Mouse (Mus musculus) thymus, adult 2 months (tissue): ENCODE measurements at regions not wholly inside any gene's neighbourhood (a gene's known extent, or its start where the extent isn't known, plus 50 kb on each side); places are given as distances from the start of the nearest gene placed in this dataset.

ENCODE experiments used
- DNase-seq: peaks from one replicate; pipeline ENCODE4 v3.0.0; 2021
- H3K27ac ChIP-seq: fragments of 200-500 bp; 2 replicates; pipeline ENCODE4 v1.5.1; 2012; ENCODE audit warnings: low read length, control low read depth; ENCODE audit not compliant: control insufficient read depth, insufficient read depth
- H3K27me3 ChIP-seq: fragments of 200-500 bp; 2 replicates; pipeline ENCODE4 v1.6.1; 2012; ENCODE audit warnings: mild to moderate bottlenecking, low read length, moderate library complexity, mixed read lengths; ENCODE audit not compliant: control insufficient read depth, insufficient read depth
- H3K36me3 ChIP-seq: fragments of 200-500 bp; 2 replicates; pipeline ENCODE4 v1.6.1; 2012; ENCODE audit warnings: mild to moderate bottlenecking, low read length, moderate library complexity; ENCODE audit not compliant: control insufficient read depth, insufficient read depth
- H3K4me1 ChIP-seq: fragments of 200-500 bp; replicated peaks from 2 replicates; pipeline ENCODE4 v1.6.1; 2012; ENCODE audit warnings: low read length; ENCODE audit not compliant: control insufficient read depth, insufficient read depth
- H3K4me3 ChIP-seq: fragments of 200-500 bp; 2 replicates; pipeline ENCODE4 v1.5.1; 2012; ENCODE audit warnings: mild to moderate bottlenecking, low read length, control low read depth, moderate library complexity; ENCODE audit not compliant: control insufficient read depth, insufficient read depth
- CTCF ChIP-seq: fragments of 200-500 bp; IDR thresholded peaks from 2 replicates; pipeline ENCODE4 v1.5.1; 2012; ENCODE audit warnings: mild to moderate bottlenecking, control low read depth, low read length, moderate library complexity, borderline replicate concordance; ENCODE audit not compliant: control insufficient read depth, poor library complexity, insufficient read depth; ENCODE audit errors: extremely low read depth
- POLR2A ChIP-seq: fragments of 200-500 bp; IDR thresholded peaks from 2 replicates; pipeline ENCODE4 v1.6.1; 2012; ENCODE audit warnings: mild to moderate bottlenecking, low read length, control low read depth, moderate library complexity; ENCODE audit not compliant: control insufficient read depth, poor library complexity, insufficient read depth; ENCODE audit errors: extremely low read depth
- WGBS: fragments of 180-500 bp; shearing (Covaris S2); methylation state at CpG from one replicate; pipeline ENCODE4 v1.1.7; 2018; 5-methylcytosine and 5-hydroxymethylcytosine counted together

GRCm38 (mm10) chr17:88209565-88209964, 144.5 kb upstream of the Fbxo11 start:
- no peak for TF ChIP-seq CTCF
- TF ChIP-seq POLR2A, result no peak
- no peak overlapping the region for H3K27ac ChIP-seq
- no peaks in the 10 kb centered on the region for H3K4me1 ChIP-seq
- 27% methylated on average over 1 of the region's 1 CpGs for WGBS
- H3K36me3 ChIP-seq, result no peaks in the 10 kb centered on the region
- H3K4me3 ChIP-seq, result no peak overlapping the region
- H3K27me3 ChIP-seq, result no peaks in the 10 kb centered on the region
- no peak for DNase-seq

GRCm38 (mm10) chr17:88212121-88212520, 147.0 kb upstream of the Fbxo11 start:
- H3K27me3 ChIP-seq, result no peaks in the 10 kb centered on the region
- WGBS, result 97% methylated on average over 7 of the region's 7 CpGs
- no peak overlapping the region for H3K27ac ChIP-seq
- no peak overlapping the region for H3K4me3 ChIP-seq
- no peaks in the 10 kb centered on the region for H3K4me1 ChIP-seq
- H3K36me3 ChIP-seq, result no peaks in the 10 kb centered on the region
- no peak for DNase-seq
- TF ChIP-seq CTCF (no peak), POLR2A (no peak)

- Histone ChIP-seq H3K4me3 (no peak overlapping the region), H3K27ac (no peak overlapping the region), H3K36me3 (no peaks in the 10 kb centered on the region), H3K27me3 (no peaks in the 10 kb centered on the region), H3K4me1 (no peaks in the 10 kb centered on the region)
- TF ChIP-seq CTCF, result no peak
- TF ChIP-seq POLR2A, result no peak
- DNase-seq, result no peak
- WGBS, result 91% methylated on average over 9 of the region's 9 CpGs
Observed at GRCm38 (mm10) chr17:88214746-88215145, 149.7 kb upstream of the Fbxo11 start.

- Histone ChIP-seq H3K4me1 (no peaks in the 10 kb centered on the region), H3K27ac (no peak overlapping the region), H3K36me3 (no peaks in the 10 kb centered on the region), H3K4me3 (no peak overlapping the region), H3K27me3 (no peaks in the 10 kb centered on the region)
- DNase-seq, result no peak
- WGBS, result 93% methylated on average over 5 of the region's 5 CpGs
- TF ChIP-seq CTCF, result no peak
- TF ChIP-seq POLR2A, result no peak
Observed at GRCm38 (mm10) chr17:88222379-88222955, 157.4 kb upstream of the Fbxo11 start.

- Histone ChIP-seq H3K4me3 (no peak overlapping the region), H3K27me3 (no peaks in the 10 kb centered on the region), H3K27ac (no peak overlapping the region), H3K4me1 (no peaks in the 10 kb centered on the region), H3K36me3 (no peaks in the 10 kb centered on the region)
- TF ChIP-seq CTCF (no peak), POLR2A (no peak)
- WGBS, result 81% methylated on average over 8 of the region's 8 CpGs
- no peak for DNase-seq
Observed at GRCm38 (mm10) chr17:88240476-88240875, 175.4 kb upstream of the Fbxo11 start.

- TF ChIP-seq POLR2A (no peak), CTCF (no peak)
- peaks cover 4% of the 10 kb centered on the region; the same call in 1 of the 2 replicates for H3K4me1 ChIP-seq
- no peak for DNase-seq
- no peaks in the 10 kb centered on the region for H3K36me3 ChIP-seq
- no peak overlapping the region for H3K4me3 ChIP-seq
- H3K27me3 ChIP-seq, result no peaks in the 10 kb centered on the region; the same call in 1 of the 2 replicates
- H3K27ac ChIP-seq, result no peak overlapping the region
- WGBS, result 85% methylated on average over 5 of the region's 5 CpGs
Observed at GRCm38 (mm10) chr17:88248625-88249024, 183.5 kb upstream of the Fbxo11 start.

- 26% methylated on average over 17 of the region's 17 CpGs for WGBS
Observed at GRCm38 (mm10) chr17:88251949-88252521, 186.9 kb upstream of the Fbxo11 start.

More at GRCm38 (mm10) chr17:88251949-88252521, 186.9 kb upstream of the Fbxo11 start:
- H3K4me1 ChIP-seq, result peaks cover 9% of the 10 kb centered on the region
- TF ChIP-seq POLR2A (no peak), CTCF (peak; percentile 81; the same call in 1 of the 2 replicates)
- H3K4me3 ChIP-seq, result no peak overlapping the region
- no peaks in the 10 kb centered on the region for H3K36me3 ChIP-seq
- H3K27ac ChIP-seq, result no peak overlapping the region
- peak; percentile 74 for DNase-seq
- H3K27me3 ChIP-seq, result no peaks in the 10 kb centered on the region; the same call in 1 of the 2 replicates
